Mouse (Mus musculus) intestine, embryonic 14.5 days (tissue): ENCODE measurements around the gene Bbs12. TPM values are rescaled to one million over a fixed set of nuclear protein-coding genes. Genes with fewer than 3 reads are reported as not detected.

Experiments
- ATAC-seq: fragments of 200-750 bp; cut with Nextera tagmentation; replicated peaks from 2 replicates; pipeline ENCODE4 v1.8.0; 2017; ENCODE audit warnings: low read depth, moderate number of reproducible peaks, moderate TSS enrichment, moderate library complexity; ENCODE audit not compliant: low FRiP score, low TSS enrichment
- DNase-seq: peaks from one replicate; pipeline ENCODE4 v3.0.0-alpha.2; 2018; ENCODE audit warnings: low spot score
- H3K27ac ChIP-seq: fragments of 300-500 bp; sonication (generic); 2 replicates; pipeline ENCODE4 v1.5.1; 2014; ENCODE audit warnings: low read depth, mild to moderate bottlenecking, control low read depth
- H3K27me3 ChIP-seq: fragments of 300-500 bp; sonication (generic); replicated peaks from 2 replicates; pipeline ENCODE4 v1.6.1; 2014; ENCODE audit warnings: low read length, control low read depth; ENCODE audit not compliant: control insufficient read depth, insufficient read depth
- H3K36me3 ChIP-seq: fragments of 300-500 bp; sonication (generic); 2 replicates; pipeline ENCODE4 v1.6.1; 2014; ENCODE audit warnings: low read length, control low read depth; ENCODE audit not compliant: control insufficient read depth, insufficient read depth
- H3K4me1 ChIP-seq: fragments of 300-500 bp; sonication (generic); replicated peaks from 2 replicates; pipeline ENCODE4 v1.6.1; 2014; ENCODE audit warnings: low read length, control low read depth, mixed read lengths; ENCODE audit not compliant: control insufficient read depth, insufficient read depth
- H3K4me2 ChIP-seq: fragments of 300-500 bp; sonication (generic); 2 replicates; pipeline ENCODE4 v1.6.1; 2014; ENCODE audit warnings: low read length
- H3K4me3 ChIP-seq: fragments of 300-500 bp; sonication (generic); 2 replicates; pipeline ENCODE4 v1.5.1; 2014; ENCODE audit warnings: low read depth, low read length, control low read depth, mixed read lengths
- H3K9ac ChIP-seq: fragments of 300-500 bp; sonication (generic); 2 replicates; pipeline ENCODE4 v1.6.1; 2014; ENCODE audit warnings: mild to moderate bottlenecking, low read length
- H3K9me3 ChIP-seq: fragments of 300-500 bp; sonication (generic); 2 replicates; pipeline ENCODE4 v1.6.1; 2016; ENCODE audit warnings: low read length, control low read depth; ENCODE audit not compliant: control insufficient read depth
- WGBS: fragments of 180-500 bp; shearing (Covaris S2); extraction: QIAGEN DNeasy Blood & Tissue Kit; methylation state at CpG from one replicate; pipeline ENCODE4 v1.1.7; 2014; 5-methylcytosine and 5-hydroxymethylcytosine counted together
- polyA plus RNA-seq: library from polyadenylated mRNA; unstranded; fragments of >200 nt; fragmentation: Nextera tagmentation; extraction: Ambion mirVana; gene quantifications from 2 replicates; pipeline ENCODE4 v1.2.1, GENCODE M21; 2014

Bbs12 gene
- polyA plus RNA-seq, 1 experiment from 2014 or later, result 5.4 TPM

DNA sequence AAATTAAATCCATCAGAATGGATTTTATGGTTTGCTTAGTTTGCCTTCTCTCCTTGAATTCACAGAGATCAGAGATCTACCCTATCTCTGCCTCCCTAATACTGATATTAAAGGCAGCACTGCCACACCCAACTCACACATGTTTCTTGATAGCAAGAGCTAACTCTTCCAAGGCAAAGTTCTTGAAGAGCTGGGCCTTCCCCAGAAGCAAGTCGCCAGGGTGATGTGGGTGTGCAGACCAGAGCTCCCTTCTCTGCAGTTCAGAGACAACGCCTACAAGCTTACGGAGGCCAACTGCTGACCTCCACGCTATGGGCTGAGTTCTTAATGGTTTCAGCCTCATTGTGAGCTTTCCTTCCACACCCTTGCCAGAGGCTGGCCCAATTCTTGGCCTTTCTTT lies 29.1 kb upstream of the Bbs12 start:
- Histone ChIP-seq H3K9me3 (no peaks in the 10 kb centered on the region), H3K36me3 (no peaks in the 10 kb centered on the region), H3K27me3 (no peaks in the 10 kb centered on the region), H3K9ac (no peak overlapping the region), H3K4me1 (no peaks in the 10 kb centered on the region), H3K4me3 (no peak overlapping the region), H3K27ac (no peak overlapping the region), H3K4me2 (no peak overlapping the region)
- WGBS, result 80% methylated on average over 4 of the region's 4 CpGs
- DNase-seq (no peak), ATAC-seq (no peak)

- H3K9me3 ChIP-seq, result no peaks in the 10 kb centered on the region
- no peak overlapping the region for H3K27ac ChIP-seq
- no peak overlapping the region for H3K4me3 ChIP-seq
- ATAC-seq, result no peak
- WGBS, result 96% methylated on average over 2 of the region's 2 CpGs
- H3K9ac ChIP-seq, result no peak overlapping the region
- H3K4me2 ChIP-seq, result no peak overlapping the region
- H3K27me3 ChIP-seq, result no peaks in the 10 kb centered on the region
- DNase-seq, result no peak
- H3K36me3 ChIP-seq, result no peaks in the 10 kb centered on the region
- H3K4me1 ChIP-seq, result no peaks in the 10 kb centered on the region
Measured at GRCm38 (mm10) chr3:37289237-37289636, 23.1 kb upstream of the Bbs12 start.

DNA sequence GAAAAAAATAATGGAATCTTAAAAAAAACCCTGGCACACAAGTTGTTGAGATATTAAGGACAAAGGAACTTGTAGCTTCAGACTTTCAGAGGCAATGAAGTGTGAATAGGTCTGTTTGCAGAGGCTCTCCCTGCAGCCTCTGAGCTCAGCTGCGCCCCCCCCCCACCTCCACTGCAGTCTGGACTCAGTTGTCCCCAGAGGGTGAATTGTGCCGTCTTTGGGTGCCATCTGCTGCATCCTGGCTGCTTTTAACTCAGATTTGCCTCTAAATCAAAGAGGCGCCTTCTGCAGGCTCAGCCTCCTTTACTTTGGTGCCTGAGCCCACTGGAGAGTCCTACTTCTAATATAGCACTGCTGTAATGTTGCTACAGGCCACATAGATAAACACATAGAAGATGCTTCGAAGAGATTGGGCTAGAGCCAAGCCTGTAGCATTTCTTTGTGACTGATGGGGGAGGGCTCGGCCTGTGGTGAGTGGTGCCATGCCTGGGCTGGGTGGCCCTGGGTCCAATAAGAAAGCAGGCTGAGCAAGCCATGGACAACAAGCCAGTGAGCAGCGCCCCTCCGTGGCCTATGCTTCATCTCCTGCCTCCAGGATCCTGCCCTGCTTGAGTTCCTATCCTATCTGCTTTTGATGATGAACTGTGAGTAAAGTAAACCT lies 21.3 kb upstream of the Bbs12 start:
- Histone ChIP-seq H3K4me2 (no peak overlapping the region), H3K9ac (no peak overlapping the region), H3K36me3 (no peaks in the 10 kb centered on the region), H3K27ac (no peak overlapping the region), H3K4me3 (no peak overlapping the region), H3K27me3 (no peaks in the 10 kb centered on the region), H3K9me3 (no peaks in the 10 kb centered on the region), H3K4me1 (no peaks in the 10 kb centered on the region)
- WGBS, result 64% methylated on average over 7 of the region's 7 CpGs
- no peak for DNase-seq
- no peak for ATAC-seq

DNA sequence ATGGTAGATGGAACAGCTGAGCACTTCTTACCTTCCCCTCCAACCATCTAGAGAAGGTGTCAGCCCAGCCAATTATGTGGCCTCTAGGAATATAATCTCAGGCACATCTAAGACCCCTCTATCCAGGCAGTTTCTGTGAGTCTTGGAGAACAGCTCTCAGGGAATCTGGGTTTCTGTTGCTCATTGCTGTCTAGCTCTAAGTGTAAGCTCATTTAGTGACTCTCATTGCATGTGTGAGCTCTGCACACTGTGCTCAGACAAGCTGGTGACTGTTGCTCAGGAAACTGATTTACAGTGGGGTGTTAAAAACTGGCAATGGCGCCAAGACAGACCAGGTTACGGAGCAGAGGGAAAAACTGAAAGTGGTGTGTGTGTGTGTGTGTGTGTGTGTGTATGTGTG lies 20.4 kb upstream of the Bbs12 start:
- ATAC-seq (no peak), DNase-seq (no peak)
- 84% methylated on average over 2 of the region's 2 CpGs for WGBS
- Histone ChIP-seq H3K4me1 (no peaks in the 10 kb centered on the region), H3K9me3 (no peaks in the 10 kb centered on the region), H3K4me2 (no peak overlapping the region), H3K27ac (no peak overlapping the region), H3K36me3 (no peaks in the 10 kb centered on the region), H3K4me3 (no peak overlapping the region), H3K9ac (no peak overlapping the region), H3K27me3 (no peaks in the 10 kb centered on the region)

DNA sequence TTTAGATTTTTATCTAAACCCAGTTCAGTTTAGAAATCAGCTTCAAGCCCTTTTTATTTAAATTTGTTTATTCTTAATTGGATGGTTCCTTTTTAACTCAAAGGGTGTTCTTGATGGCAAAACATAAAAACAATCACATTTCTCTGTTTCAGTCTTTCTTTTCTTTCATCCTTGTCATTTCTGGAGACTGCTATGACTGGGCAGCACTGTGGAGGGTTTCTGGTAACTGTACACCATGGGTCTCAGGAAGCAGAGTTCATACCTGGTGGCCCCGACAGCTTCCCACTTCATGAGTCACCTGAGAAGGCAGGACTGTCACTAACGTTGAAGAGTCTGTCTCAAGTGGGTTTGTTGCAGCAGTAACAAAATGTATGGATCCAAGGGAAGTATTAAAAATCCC lies 19.7 kb upstream of the Bbs12 start:
- 68% methylated on average over 2 of the region's 2 CpGs for WGBS

GRCm38 (mm10) chr3:37299470-37299869 lies 12.9 kb upstream of the Bbs12 start:
- Histone ChIP-seq H3K9me3 (no peaks in the 10 kb centered on the region), H3K4me3 (no peak overlapping the region), H3K4me1 (no peaks in the 10 kb centered on the region), H3K9ac (no peak overlapping the region), H3K4me2 (no peak overlapping the region), H3K27ac (no peak overlapping the region), H3K36me3 (no peaks in the 10 kb centered on the region), H3K27me3 (no peaks in the 10 kb centered on the region)
- no peak for ATAC-seq
- WGBS, result 78% methylated on average over 3 of the region's 3 CpGs
- DNase-seq, result no peak

More for the DNA sequence above, 19.7 kb upstream of the Bbs12 start:
- H3K9me3 ChIP-seq, result no peaks in the 10 kb centered on the region
- H3K4me2 ChIP-seq, result no peak overlapping the region
- no peaks in the 10 kb centered on the region for H3K36me3 ChIP-seq
- H3K4me1 ChIP-seq, result no peaks in the 10 kb centered on the region
- H3K27me3 ChIP-seq, result no peaks in the 10 kb centered on the region
- no peak overlapping the region for H3K9ac ChIP-seq
- H3K4me3 ChIP-seq, result no peak overlapping the region
- ATAC-seq (no peak), DNase-seq (no peak)
- H3K27ac ChIP-seq, result no peak overlapping the region

DNA sequence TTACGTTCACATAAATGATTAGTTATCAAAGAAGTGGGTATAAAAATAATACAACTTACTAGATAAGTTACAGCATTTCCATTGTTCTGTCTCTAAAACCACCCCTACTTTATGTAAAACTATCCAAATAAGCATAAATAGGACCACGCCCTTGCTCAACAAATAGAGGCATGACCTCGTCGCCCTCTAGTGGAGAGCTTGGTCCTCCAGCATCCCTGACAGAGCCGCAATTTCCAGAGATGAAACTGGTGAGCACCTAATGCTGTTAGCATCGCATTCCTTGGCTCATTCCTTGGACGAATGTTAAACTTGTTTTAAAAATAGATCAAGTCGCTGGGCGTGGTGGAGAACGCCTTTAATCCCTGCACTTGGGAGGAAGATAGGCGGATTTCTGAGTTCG lies 9.7 kb upstream of the Bbs12 start:
- Histone ChIP-seq H3K4me3 (no peak overlapping the region), H3K4me2 (no peak overlapping the region), H3K27ac (no peak overlapping the region), H3K9ac (no peak overlapping the region), H3K27me3 (no peaks in the 10 kb centered on the region), H3K36me3 (no peaks in the 10 kb centered on the region), H3K4me1 (no peaks in the 10 kb centered on the region), H3K9me3 (no peaks in the 10 kb centered on the region)
- 39% methylated on average over 12 of the region's 12 CpGs for WGBS
- no peak for ATAC-seq
- DNase-seq, result peak; percentile 69

- Histone ChIP-seq H3K4me3 (no peak overlapping the region), H3K27me3 (no peaks in the 10 kb centered on the region), H3K9ac (no peak overlapping the region), H3K9me3 (no peaks in the 10 kb centered on the region), H3K4me1 (no peaks in the 10 kb centered on the region), H3K4me2 (no peak overlapping the region), H3K36me3 (no peaks in the 10 kb centered on the region), H3K27ac (no peak overlapping the region)
- 60% methylated on average over 8 of the region's 8 CpGs for WGBS
- DNase-seq (no peak), ATAC-seq (no peak; the same call in 1 of the 2 replicates)
Measured at GRCm38 (mm10) chr3:37303392-37304139, 8.8 kb upstream of the Bbs12 start.
